Mouse (Mus musculus) heart, embryonic 15.5 days (tissue): ENCODE data around the gene Cmtm4. TPM values are rescaled to one million over a fixed set of nuclear protein-coding genes. Genes with fewer than 3 reads are reported as not detected.
"Not testable (repeated sequence)": the region's sequence is repeated elsewhere in the genome, so short reads cannot be mapped to it uniquely, and the experiment has no call there.

Experiments
- ATAC-seq: fragments of 200-750 bp; cut with Nextera tagmentation; replicated peaks from 2 replicates; pipeline ENCODE4 v1.8.0; 2017; ENCODE audit warnings: low read depth, moderate TSS enrichment; ENCODE audit not compliant: insufficient number of reproducible peaks, insufficient read depth, low FRiP score
- H3K27ac ChIP-seq: fragments of 300-500 bp; sonication (generic); 2 replicates; pipeline ENCODE4 v1.5.1; 2015; ENCODE audit warnings: mild to moderate bottlenecking, inconsistent platforms
- H3K27me3 ChIP-seq: fragments of 300-500 bp; sonication (generic); 2 replicates; pipeline ENCODE4 v1.6.1; 2015; ENCODE audit warnings: inconsistent platforms
- H3K36me3 ChIP-seq: fragments of 300-500 bp; sonication (generic); 2 replicates; pipeline ENCODE4 v1.6.1; 2015; ENCODE audit warnings: mild to moderate bottlenecking, inconsistent platforms
- H3K4me1 ChIP-seq: fragments of 300-500 bp; sonication (generic); replicated peaks from 2 replicates; pipeline ENCODE4 v1.6.1; 2015; ENCODE audit warnings: inconsistent platforms
- H3K4me2 ChIP-seq: fragments of 300-500 bp; sonication (generic); 2 replicates; pipeline ENCODE4 v1.6.1; 2015; ENCODE audit warnings: inconsistent platforms, mild to moderate bottlenecking, moderate library complexity
- H3K4me3 ChIP-seq: fragments of 300-500 bp; sonication (generic); 2 replicates; pipeline ENCODE4 v1.5.1; 2015; ENCODE audit warnings: mild to moderate bottlenecking, inconsistent platforms
- H3K9ac ChIP-seq: fragments of 300-500 bp; sonication (generic); 2 replicates; pipeline ENCODE4 v1.6.1; 2015; ENCODE audit warnings: mild to moderate bottlenecking, inconsistent platforms
- H3K9me3 ChIP-seq: fragments of 300-500 bp; sonication (generic); replicated peaks from 2 replicates; pipeline ENCODE4 v1.6.1; 2016; ENCODE audit warnings: inconsistent platforms
- WGBS: fragments of 180-500 bp; shearing (Covaris S2); methylation state at CpG from one replicate; pipeline ENCODE4 v1.1.7; 2015; ENCODE audit warnings: mixed read lengths; 5-methylcytosine and 5-hydroxymethylcytosine counted together
- polyA plus RNA-seq: library from polyadenylated mRNA; unstranded; fragments of >200 nt; fragmentation: Nextera tagmentation; extraction: Ambion mirVana; gene quantifications from 2 replicates; pipeline ENCODE4 v1.2.1, GENCODE M21; 2015

Cmtm4 gene
- polyA plus RNA-seq, 1 experiment from 2014 or later, result 1.5 TPM

GRCm38 (mm10) chr8:104302536-104302935 is 93.1 kb downstream of the Cmtm4 start:
- not testable (repeated sequence) for H3K27ac ChIP-seq

DNA sequence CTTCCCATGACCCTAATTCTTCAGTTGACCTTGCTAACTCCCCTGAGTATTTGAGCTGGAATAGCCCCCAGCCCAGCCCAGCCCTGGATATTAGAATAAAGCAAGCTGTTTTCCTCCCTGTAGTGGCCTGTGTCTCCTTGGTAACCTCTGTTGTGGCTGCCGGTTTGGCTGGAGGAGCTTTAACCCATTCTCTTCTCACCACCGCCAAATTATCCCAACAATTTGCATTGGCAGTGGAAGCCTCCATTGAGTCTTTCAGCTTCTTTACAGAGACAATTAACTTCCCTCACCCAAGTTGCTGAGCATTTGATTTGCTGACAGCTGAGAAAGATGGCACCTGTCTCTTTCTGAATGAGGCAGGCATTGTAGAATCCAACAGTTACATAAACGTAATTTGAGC is 94.0 kb downstream of the Cmtm4 start:
- not testable (repeated sequence) for H3K4me2 ChIP-seq, H3K9me3 ChIP-seq, H3K9ac ChIP-seq, H3K4me3 ChIP-seq, H3K36me3 ChIP-seq, H3K27me3 ChIP-seq, H3K4me1 ChIP-seq, ATAC-seq, H3K27ac ChIP-seq
- 22% methylated on average over 3 of the region's 3 CpGs for WGBS

More at GRCm38 (mm10) chr8:104302536-104302935, 93.1 kb downstream of the Cmtm4 start:
- not testable (repeated sequence) for ATAC-seq, H3K4me1 ChIP-seq, H3K36me3 ChIP-seq, H3K4me3 ChIP-seq, H3K27me3 ChIP-seq, H3K9ac ChIP-seq, H3K4me2 ChIP-seq, H3K9me3 ChIP-seq
- WGBS, result 79% methylated on average over 4 of the region's 4 CpGs

Other genes with a start within 250 kb of the Cmtm4 start
- gene Bean1, start 225.4 kb downstream of the Cmtm4 start, polyA plus RNA-seq, result 0.84 and 1.2 TPM in 2 replicates
- gene Tk2, start 147.2 kb downstream of the Cmtm4 start, polyA plus RNA-seq, result 10.5 and 13.4 TPM in 2 replicates
- gene Cklf, start 144.9 kb downstream of the Cmtm4 start, polyA plus RNA-seq, result 23.7 and 26.3 TPM in 2 replicates
- gene Cmtm2a, start 102.6 kb downstream of the Cmtm4 start, polyA plus RNA-seq, result not detected in 2 replicates
- not detected in 2 replicates for gene Gm45711, start 85.7 kb downstream of the Cmtm4 start, polyA plus RNA-seq
- gene Cmtm1, start 85.7 kb downstream of the Cmtm4 start, polyA plus RNA-seq, result not detected in 2 replicates
- not detected in 2 replicates for gene Gm11020, start 74.2 kb downstream of the Cmtm4 start, polyA plus RNA-seq
- not detected in 2 replicates for gene Cmtm2b, start 73.6 kb downstream of the Cmtm4 start, polyA plus RNA-seq
- 82.3 and 90.3 TPM in 2 replicates for gene Cmtm3, start 56.4 kb downstream of the Cmtm4 start, polyA plus RNA-seq
- 50.4 and 52.4 TPM in 2 replicates for gene Dync1li2, start 47.2 kb upstream of the Cmtm4 start, polyA plus RNA-seq
- 0.09 and 0.32 TPM in 2 replicates for gene Terb1, start 114.1 kb upstream of the Cmtm4 start, polyA plus RNA-seq
- gene Nae1, start 138.8 kb upstream of the Cmtm4 start, polyA plus RNA-seq, result 63.4 and 64.4 TPM in 2 replicates
- gene Car7, start 138.9 kb upstream of the Cmtm4 start, polyA plus RNA-seq, result 2.4 and 2.8 TPM in 2 replicates
- 5.8 and 7.3 TPM in 2 replicates for gene Pdp2, start 195.6 kb upstream of the Cmtm4 start, polyA plus RNA-seq
- gene Cdh16, start 228.6 kb upstream of the Cmtm4 start, polyA plus RNA-seq, result 17.7 and 20.2 TPM in 2 replicates
- gene Rrad, start 235.5 kb upstream of the Cmtm4 start, polyA plus RNA-seq, result 272 and 277 TPM in 2 replicates
- 158 and 190 TPM in 2 replicates for gene Ciao2b, start 246.2 kb upstream of the Cmtm4 start, polyA plus RNA-seq